Mouse (Mus musculus) 3T3-L1 (cell line): ENCODE measurements around the gene Uqcc1.

Experiments
- DNase-seq: peaks from one replicate; pipeline ENCODE4 v3.0.0-alpha.2; 2015; ENCODE audit warnings: low read depth, low spot score

Uqcc1 gene

DNA sequence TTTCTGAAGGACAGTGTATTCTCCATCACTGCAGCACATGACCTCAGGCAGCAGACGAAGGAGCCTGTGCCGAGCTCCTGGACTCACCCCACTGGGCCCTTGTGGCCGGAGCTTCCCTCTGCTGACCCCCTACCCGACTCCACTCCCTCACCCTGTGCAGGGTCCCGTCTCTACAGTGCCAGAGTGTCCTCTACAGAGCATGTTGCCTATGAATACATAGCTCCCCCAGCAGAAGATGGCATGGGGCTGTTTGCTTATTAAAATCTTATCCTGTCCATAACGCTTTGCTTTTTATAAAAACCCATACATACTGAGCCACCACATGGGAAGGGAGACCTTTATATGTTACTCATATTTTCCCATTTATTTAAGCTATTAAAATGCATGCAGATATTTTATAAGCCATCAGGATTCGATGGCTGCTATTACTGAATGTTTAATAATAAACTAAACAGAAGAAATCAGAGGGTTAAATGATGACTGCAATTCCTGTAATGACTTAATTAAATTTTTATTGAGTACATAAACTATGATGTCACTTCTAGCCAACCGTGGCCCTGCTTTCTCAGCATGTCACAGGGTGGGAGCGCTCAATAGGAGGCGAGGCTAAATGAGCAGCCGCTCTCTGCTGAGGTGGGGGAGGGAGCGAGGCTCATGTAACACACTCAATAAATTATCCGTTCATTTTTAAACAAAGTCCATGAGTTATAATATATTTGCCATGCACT lies 67.4 kb downstream of the Uqcc1 start:
- DNase-seq = no peak

DNA sequence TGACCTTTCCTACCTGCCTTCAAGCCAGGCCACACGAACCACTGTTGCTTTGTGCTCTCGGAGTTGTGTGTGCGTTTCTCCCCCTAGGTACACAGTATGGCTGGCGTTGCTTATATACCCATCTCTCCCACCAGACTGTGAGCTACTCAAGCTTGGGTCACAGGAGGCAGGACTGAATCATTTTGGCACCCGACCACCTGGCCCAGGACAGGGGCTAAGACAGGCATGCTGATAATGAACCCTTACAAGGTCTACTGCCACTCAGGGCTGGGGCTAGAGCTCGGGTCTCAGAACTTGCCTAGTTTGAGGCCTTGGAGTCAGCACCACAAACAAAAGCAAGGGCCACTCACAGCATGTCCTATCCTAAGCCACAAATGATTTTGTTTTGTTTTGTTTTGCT lies 68.5 kb downstream of the Uqcc1 start:
- DNase-seq = no peak

- no peak for DNase-seq
These were observed 70.0 kb downstream of the Uqcc1 start for GRCm38 (mm10) chr2:155860102-155860501.

DNA sequence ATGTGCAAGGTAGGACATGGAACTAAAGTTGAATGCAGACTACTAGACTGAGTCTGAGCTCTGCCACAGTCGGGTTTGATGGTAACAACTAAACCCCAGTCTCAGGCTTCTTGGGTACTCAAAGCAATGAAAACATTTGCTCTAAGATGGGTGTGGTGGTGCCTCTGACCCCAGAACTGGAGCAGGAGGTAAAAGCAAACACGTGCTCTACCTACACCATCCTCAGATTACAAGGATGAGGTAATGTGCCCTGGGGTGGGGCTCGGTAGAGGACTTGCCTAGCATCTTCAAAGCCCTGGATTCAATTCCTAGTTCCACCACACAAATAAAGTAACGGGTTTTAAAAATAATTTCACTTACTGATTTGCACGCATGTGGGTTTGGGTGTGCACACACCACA lies 77.6 kb downstream of the Uqcc1 start:
- DNase-seq = no peak

DNA sequence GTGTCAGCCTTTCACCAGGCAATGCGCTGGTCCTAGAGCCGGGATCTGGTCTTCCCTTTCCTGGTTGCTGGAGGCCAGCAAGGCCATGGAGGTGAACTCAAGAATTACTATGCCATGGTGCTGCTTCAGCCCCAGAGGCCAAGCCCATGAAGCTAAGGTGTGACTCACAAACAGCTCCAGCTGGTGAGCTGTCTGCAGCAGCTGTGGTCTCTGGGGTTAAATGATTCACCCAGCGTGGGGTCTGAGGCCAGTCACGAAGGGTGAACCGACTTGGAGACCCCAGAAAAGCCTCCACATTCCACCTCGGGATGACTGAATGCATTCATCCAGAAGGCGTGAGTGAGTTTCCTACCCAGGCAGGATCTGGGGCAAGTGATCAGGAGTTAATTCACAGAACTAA lies 80.0 kb downstream of the Uqcc1 start:
- DNase-seq = peak; percentile 80

- no peak for DNase-seq
These were observed 80.6 kb downstream of the Uqcc1 start for GRCm38 (mm10) chr2:155849464-155849863.

- peak; percentile 90 for DNase-seq
These were observed 81.8 kb downstream of the Uqcc1 start for GRCm38 (mm10) chr2:155848291-155848690.

DNA sequence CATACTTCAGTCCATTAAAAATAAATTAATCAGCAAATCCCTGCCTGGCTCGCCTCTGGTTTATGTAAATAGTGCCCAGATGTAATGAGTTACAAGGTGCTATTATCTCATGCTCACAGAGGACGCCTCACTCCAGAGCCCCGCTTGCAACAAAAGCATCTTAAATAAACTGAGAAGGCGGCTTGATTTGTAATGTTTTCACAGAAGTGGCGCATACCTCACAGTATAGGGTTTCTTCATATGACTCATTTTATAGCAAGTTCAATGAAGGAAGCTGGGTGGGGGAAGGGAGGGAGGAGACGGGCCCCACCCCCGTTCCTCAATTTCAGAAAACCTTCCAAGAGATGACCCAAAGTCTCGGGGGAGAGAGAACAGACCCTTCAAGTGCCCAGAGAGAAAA lies 83.2 kb downstream of the Uqcc1 start:
- DNase-seq = peak; percentile 20

DNA sequence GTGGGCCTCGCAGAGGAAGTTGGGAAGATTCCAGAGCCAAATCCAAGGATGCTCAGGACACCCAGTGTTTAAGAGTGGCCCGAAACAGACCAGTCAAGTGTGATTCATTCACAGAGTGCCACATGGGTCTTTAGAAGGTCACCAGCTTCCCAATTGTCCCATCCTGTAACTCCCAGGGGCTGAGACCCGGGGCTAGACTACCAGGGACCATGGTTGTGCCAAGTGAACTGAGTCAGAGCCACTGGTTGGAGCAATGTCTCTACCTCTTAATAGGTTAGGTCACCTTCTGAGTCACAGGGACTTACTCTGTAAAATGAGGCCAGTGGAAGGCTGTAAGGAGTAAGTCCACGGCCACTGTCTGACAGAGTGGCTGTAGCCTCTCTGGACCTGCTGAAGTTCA lies 91.1 kb downstream of the Uqcc1 start:
- no peak for DNase-seq

DNA sequence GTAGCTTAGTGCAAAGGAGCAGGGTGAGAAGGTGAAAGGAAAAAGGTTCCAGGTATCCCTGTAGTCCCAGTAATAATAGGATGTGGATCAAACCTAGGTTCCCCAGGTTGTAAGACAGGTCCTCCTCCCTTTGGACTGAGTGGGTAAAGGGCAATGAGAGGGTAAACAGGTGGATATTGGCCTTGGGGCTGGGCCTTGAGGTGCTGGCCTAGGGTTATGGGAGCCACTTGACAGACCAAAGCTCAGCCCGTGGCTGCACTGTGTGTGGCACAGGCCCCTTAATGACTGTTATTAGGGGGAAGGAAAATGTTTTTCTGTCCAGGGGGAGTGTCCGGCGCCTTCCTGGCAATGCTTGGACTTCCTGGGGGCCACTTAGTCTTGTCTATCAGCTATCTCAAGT lies 92.1 kb downstream of the Uqcc1 start:
- no peak for DNase-seq

GRCm38 (mm10) chr2:155834732-155835131 lies 95.4 kb downstream of the Uqcc1 start, which contains the start of gene Fam83c:
Fam83c (minus strand) TSS chr2:155834854.
- no peak for DNase-seq

GRCm38 (mm10) chr2:155832087-155832486 lies 98.0 kb downstream of the Uqcc1 start:
- peak; percentile 37 for DNase-seq

- peak; percentile 75 for DNase-seq
These were observed 98.8 kb downstream of the Uqcc1 start for GRCm38 (mm10) chr2:155831302-155831701.

GRCm38 (mm10) chr2:155830841-155831240 lies 99.3 kb downstream of the Uqcc1 start:
- no peak for DNase-seq

GRCm38 (mm10) chr2:155826630-155827424 lies 103.3 kb downstream of the Uqcc1 start, which contains the start of gene Eif6:
Eif6 (minus strand) TSS chr2:155826925.
- peak; percentile 96 for DNase-seq

DNA sequence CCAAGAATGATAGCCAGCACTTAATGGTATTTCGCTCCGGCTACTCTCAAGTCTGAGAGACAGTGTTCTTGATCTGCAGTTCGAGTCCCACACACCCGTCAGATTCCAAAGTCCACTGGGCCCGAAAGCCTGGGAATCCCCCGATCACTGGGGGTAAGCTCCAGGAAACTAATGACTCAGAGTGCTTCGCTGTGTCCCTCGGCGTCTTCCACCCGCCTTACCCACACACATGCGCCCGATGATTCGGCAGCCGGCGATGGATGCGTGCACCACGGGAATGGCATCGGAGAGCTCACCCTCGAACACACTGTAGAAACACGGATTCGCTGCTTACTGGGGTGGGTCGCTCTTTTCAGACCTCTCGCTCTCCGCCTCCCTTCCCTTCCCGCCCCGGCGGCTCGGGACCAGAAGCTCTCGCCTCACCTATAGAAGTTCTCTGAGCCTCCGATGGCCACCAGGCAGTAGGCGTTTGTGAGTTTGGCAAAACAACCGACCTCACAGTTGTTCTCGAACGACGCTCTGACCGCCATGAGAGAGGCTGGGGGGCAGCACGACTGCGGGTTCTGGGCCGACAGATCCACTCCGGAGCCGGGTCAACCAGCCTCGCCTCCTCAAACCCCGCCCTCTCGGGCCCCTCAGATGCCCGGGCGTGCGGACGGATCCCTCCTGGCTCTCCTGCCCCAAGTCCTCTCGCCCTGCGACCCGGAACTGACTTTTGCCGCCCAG lies 104.0 kb downstream of the Uqcc1 start:
- DNase-seq = peak; percentile 72

DNA sequence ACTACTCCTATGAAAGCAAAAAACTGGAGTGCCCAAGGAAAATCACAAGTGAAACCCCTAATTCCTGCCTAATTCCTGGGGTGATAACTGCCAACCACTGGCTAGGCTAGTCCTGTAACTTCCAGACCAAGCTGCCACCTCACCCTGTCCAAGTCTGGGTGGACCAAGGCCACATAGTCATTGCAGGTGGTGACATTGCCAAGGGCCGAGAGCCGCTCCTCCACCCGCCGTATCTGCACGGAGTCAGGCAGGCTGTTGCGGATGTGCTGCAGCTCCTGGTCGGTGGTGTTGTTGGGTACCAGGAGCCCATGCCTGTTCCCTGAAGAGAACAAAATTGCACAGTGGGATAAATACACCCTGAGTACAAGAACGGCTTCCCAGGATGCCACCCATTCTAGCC lies 106.4 kb downstream of the Uqcc1 start:
- DNase-seq = no peak

DNA sequence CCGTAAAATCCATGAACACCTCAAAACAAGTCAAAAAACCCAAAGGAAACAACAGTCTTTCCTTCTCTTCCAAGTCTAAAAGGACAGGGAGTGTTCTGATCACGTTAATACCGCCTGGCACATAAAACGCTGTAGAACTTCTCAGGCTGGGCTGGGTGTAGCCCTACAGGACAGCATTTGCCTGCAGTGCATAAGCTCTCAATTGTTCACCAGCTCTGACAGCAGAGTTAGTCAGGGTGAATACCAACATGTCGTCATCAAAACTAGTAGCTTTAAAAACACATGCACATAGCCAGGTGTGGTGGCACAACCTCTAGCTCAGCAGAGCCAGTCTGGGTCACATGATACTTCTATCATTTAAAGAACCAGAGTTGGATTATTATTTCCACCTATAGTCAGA lies 109.3 kb downstream of the Uqcc1 start:
- DNase-seq = peak; percentile 60

GRCm38 (mm10) chr2:155819449-155820251 lies 110.5 kb downstream of the Uqcc1 start:
- DNase-seq = peak; percentile 87

DNA sequence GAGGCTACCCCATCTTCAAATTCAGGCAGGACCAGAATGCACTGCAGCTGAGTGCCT lies 110.9 kb downstream of the Uqcc1 start, which contains the start of gene BC029722:
BC029722 (minus strand) TSS at position 35 of the 57 bp plus-strand sequence.
- DNase-seq = no peak

- peak; percentile 97 for DNase-seq
These were observed 111.3 kb downstream of the Uqcc1 start for GRCm38 (mm10) chr2:155818596-155819391.
